Mouse (Mus musculus): ENCODE data around the gene Fads6. TPM values are rescaled to one million over a fixed set of nuclear protein-coding genes. Genes with fewer than 3 reads are reported as not detected.

Gene Fads6
- polyA plus RNA-seq (2012; ENCODE audit: insufficient read depth, insufficient read length, low replicate concordance, missing spikeins): not detected in 2 replicates

- under 1% methylated on average over 43 of the region's 44 CpGs for WGBS
- TF ChIP-seq POLR2A (IDR thresholded peaks at IDR 0.05; ENCODE audit: insufficient read depth, low read depth, low read length) (peak; percentile 31; the same call in 1 of the 2 replicates), CTCF (IDR thresholded peaks at IDR 0.05; ENCODE audit: insufficient read depth, low read depth, low read length) (peak; percentile 11; the same call in 1 of the 2 replicates)
- Histone ChIP-seq H3K27ac (ENCODE audit: insufficient read depth, low read depth, low read length) (peak within 1 kb of the TSS; percentile 1; the same call in 1 of the 2 replicates), H3K4me1 (ENCODE audit: control insufficient read depth, insufficient read depth, low read length) (peaks cover 13% of the 10 kb centered on the region; the same call in 1 of the 2 replicates), H3K4me3 (ENCODE audit: insufficient read depth, low read depth, low read length) (peak within 1 kb of the TSS; percentile 55)
Measured at GRCm38 (mm10) chr11:115297214-115297826, at the start of gene Fads6. Fads6 (minus strand) TSS chr11:115297663.

- H3K4me1 ChIP-seq (ENCODE audit: control insufficient read depth, insufficient read depth, low read length): peaks cover 12% of the 10 kb centered on the region
- TF ChIP-seq CTCF (IDR thresholded peaks at IDR 0.05; ENCODE audit: insufficient read depth, low read depth, low read length) (no peak), POLR2A (IDR thresholded peaks at IDR 0.05; ENCODE audit: insufficient read depth, low read depth, low read length) (no peak)
- H3K27ac ChIP-seq (ENCODE audit: insufficient read depth, low read depth, low read length): no peak overlapping the region
- 45% methylated on average over 7 of the region's 7 CpGs for WGBS
- H3K4me3 ChIP-seq (ENCODE audit: insufficient read depth, low read depth, low read length): no peak overlapping the region
Measured at GRCm38 (mm10) chr11:115345515-115345914, 48.1 kb upstream of the Fads6 start.

GRCm38 (mm10) chr11:115344967-115345366 lies 47.5 kb upstream of the Fads6 start:
- TF ChIP-seq POLR2A (IDR thresholded peaks at IDR 0.05; ENCODE audit: insufficient read depth, low read depth, low read length) (no peak), CTCF (IDR thresholded peaks at IDR 0.05; ENCODE audit: insufficient read depth, low read depth, low read length) (no peak)
- Histone ChIP-seq H3K27ac (ENCODE audit: insufficient read depth, low read depth, low read length) (no peak overlapping the region), H3K4me3 (ENCODE audit: insufficient read depth, low read depth, low read length) (no peak overlapping the region), H3K4me1 (ENCODE audit: control insufficient read depth, insufficient read depth, low read length) (peaks cover 12% of the 10 kb centered on the region)
- 34% methylated on average over 12 of the region's 12 CpGs for WGBS

- TF ChIP-seq CTCF (IDR thresholded peaks at IDR 0.05; ENCODE audit: insufficient read depth, low read depth, low read length): no peak
- no peak for TF ChIP-seq POLR2A (IDR thresholded peaks at IDR 0.05; ENCODE audit: insufficient read depth, low read depth, low read length)
- H3K27ac ChIP-seq (ENCODE audit: insufficient read depth, low read depth, low read length): no peak overlapping the region
- no peak overlapping the region for H3K4me3 ChIP-seq (ENCODE audit: insufficient read depth, low read depth, low read length)
- peaks cover 10% of the 10 kb centered on the region for H3K4me1 ChIP-seq (ENCODE audit: control insufficient read depth, insufficient read depth, low read length)
- WGBS: 71% methylated on average over 6 of the region's 6 CpGs
Measured at GRCm38 (mm10) chr11:115341866-115342265, 44.4 kb upstream of the Fads6 start.

- Histone ChIP-seq H3K4me1 (ENCODE audit: control insufficient read depth, insufficient read depth, low read length) (peaks cover 4% of the 10 kb centered on the region), H3K27ac (ENCODE audit: insufficient read depth, low read depth, low read length) (no peak overlapping the region), H3K4me3 (ENCODE audit: insufficient read depth, low read depth, low read length) (no peak overlapping the region)
- whole genome bisulfite sequencing: 50% methylated on average over 2 of the region's 2 CpGs
- TF ChIP-seq CTCF (IDR thresholded peaks at IDR 0.05; ENCODE audit: insufficient read depth, low read depth, low read length): no peak
- TF ChIP-seq POLR2A (IDR thresholded peaks at IDR 0.05; ENCODE audit: insufficient read depth, low read depth, low read length): no peak
Measured at GRCm38 (mm10) chr11:115341246-115341645, 43.8 kb upstream of the Fads6 start.

- WGBS: 81% methylated on average over 1 of the region's 1 CpGs
- H3K4me1 ChIP-seq (ENCODE audit: control insufficient read depth, insufficient read depth, low read length): peaks cover 15% of the 10 kb centered on the region
- TF ChIP-seq POLR2A (IDR thresholded peaks at IDR 0.05; ENCODE audit: insufficient read depth, low read depth, low read length) (no peak), CTCF (IDR thresholded peaks at IDR 0.05; ENCODE audit: insufficient read depth, low read depth, low read length) (no peak)
- H3K27ac ChIP-seq (ENCODE audit: insufficient read depth, low read depth, low read length): no peak overlapping the region
- H3K4me3 ChIP-seq (ENCODE audit: insufficient read depth, low read depth, low read length): no peak overlapping the region
Measured at GRCm38 (mm10) chr11:115337826-115338225, 40.4 kb upstream of the Fads6 start.

- 73% methylated on average over 3 of the region's 3 CpGs for WGBS
- no peak overlapping the region for H3K4me3 ChIP-seq (ENCODE audit: insufficient read depth, low read depth, low read length)
- TF ChIP-seq POLR2A (IDR thresholded peaks at IDR 0.05; ENCODE audit: insufficient read depth, low read depth, low read length) (no peak), CTCF (IDR thresholded peaks at IDR 0.05; ENCODE audit: insufficient read depth, low read depth, low read length) (no peak)
- peaks cover 15% of the 10 kb centered on the region for H3K4me1 ChIP-seq (ENCODE audit: control insufficient read depth, insufficient read depth, low read length)
- H3K27ac ChIP-seq (ENCODE audit: insufficient read depth, low read depth, low read length): no peak overlapping the region
Measured at GRCm38 (mm10) chr11:115337350-115337749, 39.9 kb upstream of the Fads6 start.

- Histone ChIP-seq H3K4me3 (ENCODE audit: insufficient read depth, low read depth, low read length) (no peak overlapping the region), H3K4me1 (ENCODE audit: control insufficient read depth, insufficient read depth, low read length) (peaks cover 13% of the 10 kb centered on the region), H3K27ac (ENCODE audit: insufficient read depth, low read depth, low read length) (no peak overlapping the region)
- WGBS: 40% methylated on average over 6 of the region's 6 CpGs
- TF ChIP-seq CTCF (IDR thresholded peaks at IDR 0.05; ENCODE audit: insufficient read depth, low read depth, low read length): no peak
- no peak for TF ChIP-seq POLR2A (IDR thresholded peaks at IDR 0.05; ENCODE audit: insufficient read depth, low read depth, low read length)
Measured at GRCm38 (mm10) chr11:115336115-115336514, 38.7 kb upstream of the Fads6 start.

- TF ChIP-seq CTCF (IDR thresholded peaks at IDR 0.05; ENCODE audit: insufficient read depth, low read depth, low read length): no peak
- TF ChIP-seq POLR2A (IDR thresholded peaks at IDR 0.05; ENCODE audit: insufficient read depth, low read depth, low read length): no peak
- no peak overlapping the region for H3K4me3 ChIP-seq (ENCODE audit: insufficient read depth, low read depth, low read length)
- 28% methylated on average over 12 of the region's 12 CpGs for WGBS
- no peak overlapping the region for H3K27ac ChIP-seq (ENCODE audit: insufficient read depth, low read depth, low read length)
- peaks cover 13% of the 10 kb centered on the region for H3K4me1 ChIP-seq (ENCODE audit: control insufficient read depth, insufficient read depth, low read length)
Measured at GRCm38 (mm10) chr11:115335223-115335622, 37.8 kb upstream of the Fads6 start.

All from olfactory bulb, adult 2 months (tissue).